Mouse (Mus musculus) liver, postnatal 0 days (tissue): ENCODE data around the gene Soga1. TPM values are rescaled to one million over a fixed set of nuclear protein-coding genes. Genes with fewer than 3 reads are reported as not detected.

Experiments
- ATAC-seq: fragments of 200-750 bp; cut with Nextera tagmentation; 2 replicates; pipeline ENCODE4 v1.8.0; 2017; ENCODE audit warnings: mild to moderate bottlenecking, moderate library complexity
- DNase-seq: peaks from one replicate; pipeline ENCODE4 v3.0.0-alpha.2; 2016
- H3K27ac ChIP-seq: fragments of 300-500 bp; sonication (generic); 2 replicates; pipeline ENCODE4 v1.5.1; 2014; ENCODE audit warnings: antibody characterized with exemption, moderate library complexity, mild to moderate bottlenecking, low read depth
- H3K27me3 ChIP-seq: fragments of 300-500 bp; sonication (generic); 2 replicates; pipeline ENCODE4 v1.6.1; 2014; ENCODE audit warnings: low read length, control low read depth, mixed read lengths; ENCODE audit not compliant: insufficient read depth
- H3K36me3 ChIP-seq: fragments of 300-500 bp; sonication (generic); replicated peaks from 2 replicates; pipeline ENCODE4 v1.6.1; 2014; ENCODE audit warnings: mild to moderate bottlenecking, control low read depth, low read length, moderate library complexity, mixed read lengths; ENCODE audit not compliant: insufficient read depth
- H3K4me1 ChIP-seq: fragments of 300-500 bp; sonication (generic); 2 replicates; pipeline ENCODE4 v1.6.1; 2014; ENCODE audit warnings: antibody characterized with exemption, mild to moderate bottlenecking, control low read depth; ENCODE audit not compliant: insufficient read depth
- H3K4me2 ChIP-seq: fragments of 300-500 bp; sonication (generic); 2 replicates; pipeline ENCODE4 v1.6.1; 2014; ENCODE audit warnings: low read depth, mild to moderate bottlenecking, low read length, moderate library complexity, mixed read lengths
- H3K4me3 ChIP-seq: fragments of 300-500 bp; sonication (generic); 2 replicates; pipeline ENCODE4 v1.5.1; 2014; ENCODE audit warnings: low read depth, low read length
- H3K9ac ChIP-seq: fragments of 300-500 bp; sonication (generic); replicated peaks from 2 replicates; pipeline ENCODE4 v1.6.1; 2014; ENCODE audit warnings: mild to moderate bottlenecking, moderate library complexity
- H3K9me3 ChIP-seq: fragments of 300-500 bp; sonication (generic); 2 replicates; pipeline ENCODE4 v1.6.1; 2016; ENCODE audit warnings: mild to moderate bottlenecking, control low read depth, low read length, mixed read lengths
- CTCF ChIP-seq: sonication (generic); IDR thresholded peaks from 2 replicates; pipeline ENCODE4 v1.5.1; 2016; ENCODE audit warnings: antibody characterized with exemption, low read depth
- EP300 ChIP-seq: IDR thresholded peaks from 2 replicates; pipeline ENCODE4 v1.6.1; 2016; ENCODE audit warnings: antibody characterized with exemption, low read depth, mild to moderate bottlenecking
- WGBS: fragments of 180-500 bp; shearing (Covaris S2); extraction: QIAGEN DNeasy Blood & Tissue Kit; methylation state at CpG from one replicate; pipeline ENCODE4 v1.1.7; 2014; ENCODE audit not compliant: insufficient replicate concordance; 5-methylcytosine and 5-hydroxymethylcytosine counted together
- polyA plus RNA-seq: library from polyadenylated mRNA; unstranded; fragments of >200 nt; fragmentation: Nextera tagmentation; extraction: Ambion mirVana; gene quantifications from 2 replicates; pipeline ENCODE4 v1.2.1, GENCODE M21; 2015

The Soga1 gene
- polyA plus RNA-seq, 1 experiment from 2014 or later, result 1.0 TPM

DNA sequence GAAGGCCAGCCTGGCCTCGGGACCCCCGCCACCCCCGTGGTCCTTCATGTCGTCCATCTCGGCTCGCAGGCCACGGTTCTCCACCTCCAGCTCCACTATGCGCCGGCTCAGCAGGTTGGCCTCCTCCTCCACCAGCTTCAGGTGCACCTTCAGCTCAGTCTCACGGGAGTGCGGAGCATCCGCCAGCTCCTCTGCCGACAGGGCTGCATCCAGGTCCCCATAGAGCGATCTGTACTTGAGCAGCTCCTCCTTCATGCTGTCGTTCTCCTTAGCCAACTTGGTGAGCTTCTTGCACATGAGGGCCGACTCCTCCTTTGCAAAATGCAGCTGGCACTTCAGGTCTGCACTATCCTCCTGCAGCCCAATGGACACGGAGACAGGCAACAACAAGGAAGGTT lies 38.4 kb downstream of the Soga1 start:
- no peak overlapping the region for H3K27ac ChIP-seq

DNA sequence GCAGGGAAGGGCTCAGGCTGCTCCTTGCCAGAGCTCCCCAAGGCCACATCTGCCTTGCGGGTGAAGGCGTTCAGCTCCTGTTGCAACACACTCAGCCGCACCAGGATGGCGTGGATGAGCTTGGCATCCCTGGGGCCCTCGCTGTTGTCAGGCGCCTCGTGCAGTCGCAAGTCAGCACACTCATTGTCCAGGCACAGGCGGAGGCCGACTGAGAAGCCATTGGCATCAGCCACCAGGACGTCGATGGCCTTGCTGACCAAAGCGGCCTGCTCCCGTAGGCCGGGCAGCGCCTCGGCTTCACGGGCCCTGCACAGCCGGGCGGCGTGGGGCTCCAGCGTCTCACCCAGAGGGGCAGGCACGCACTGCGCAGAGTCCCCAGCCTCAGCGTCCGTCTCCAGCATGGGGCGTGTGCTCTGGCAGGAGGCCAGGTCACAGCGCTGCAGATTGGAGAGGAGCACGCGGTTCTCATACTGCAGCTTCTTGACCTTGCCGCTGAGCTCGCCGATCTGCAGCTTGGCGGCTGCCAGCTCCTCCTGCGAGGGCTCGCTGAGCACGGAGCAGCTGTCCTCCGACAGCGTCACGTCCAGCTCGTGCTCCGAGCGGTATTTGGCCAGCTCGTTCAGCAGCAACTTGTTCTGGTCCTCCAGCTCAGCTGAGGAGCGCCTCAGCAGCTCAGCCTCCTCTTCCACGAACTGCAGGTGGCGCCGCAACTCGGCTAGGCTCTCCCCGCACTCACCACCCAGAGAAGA lies 39.0 kb downstream of the Soga1 start:
- no peak for ATAC-seq

More for the DNA sequence above, 38.4 kb downstream of the Soga1 start:
- DNase-seq (no peak), ATAC-seq (no peak)
- 81% methylated on average over 17 of the region's 17 CpGs for WGBS
- H3K36me3 ChIP-seq, result peaks cover 4% of the 10 kb centered on the region
- no peak overlapping the region for H3K9ac ChIP-seq
- TF ChIP-seq EP300 (no peak), CTCF (no peak)
- H3K4me3 ChIP-seq, result no peak overlapping the region
- H3K9me3 ChIP-seq, result 0 out of 2 replicates have a peak, but pooled peaks cover under 1% of the 10 kb centered on the region
- H3K27me3 ChIP-seq, result no peaks in the 10 kb centered on the region
- no peak overlapping the region for H3K4me2 ChIP-seq
- H3K4me1 ChIP-seq, result peaks cover 3% of the 10 kb centered on the region; the same call in 1 of the 2 replicates

DNA sequence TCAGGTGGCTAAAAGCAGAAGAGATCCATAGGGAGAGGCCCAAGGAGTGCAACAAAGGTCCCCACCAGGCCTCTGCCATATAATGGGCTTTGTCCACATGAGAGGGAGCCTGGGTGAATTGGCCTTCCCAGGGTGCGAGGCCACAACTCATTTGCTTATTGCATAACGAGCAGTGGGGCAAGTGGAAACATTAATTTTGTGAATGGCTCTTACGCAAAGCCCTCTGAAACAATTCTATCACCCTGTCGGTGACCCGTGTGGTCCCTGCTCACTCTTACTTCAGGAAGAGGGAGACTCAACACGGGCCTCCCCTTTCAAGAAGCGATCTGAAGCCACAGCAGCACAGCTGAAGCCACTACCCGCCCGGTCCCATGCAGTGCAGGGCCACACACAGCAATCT lies 41.8 kb downstream of the Soga1 start:
- 65% methylated on average over 9 of the region's 9 CpGs for WGBS
- no peak for DNase-seq

More for the DNA sequence above, 39.0 kb downstream of the Soga1 start:
- H3K27me3 ChIP-seq, result no peaks in the 10 kb centered on the region
- H3K9me3 ChIP-seq, result no peaks in the 10 kb centered on the region
- no peak overlapping the region for H3K9ac ChIP-seq
- DNase-seq, result no peak
- peak; percentile 36 for TF ChIP-seq CTCF
- no peak for TF ChIP-seq EP300
- H3K4me1 ChIP-seq, result peaks cover 3% of the 10 kb centered on the region; the same call in 1 of the 2 replicates
- no peak overlapping the region for H3K4me2 ChIP-seq
- no peak overlapping the region for H3K27ac ChIP-seq
- 86% methylated on average over 48 of the region's 50 CpGs for WGBS
- H3K36me3 ChIP-seq, result peaks cover 4% of the 10 kb centered on the region
- H3K4me3 ChIP-seq, result no peak overlapping the region

DNA sequence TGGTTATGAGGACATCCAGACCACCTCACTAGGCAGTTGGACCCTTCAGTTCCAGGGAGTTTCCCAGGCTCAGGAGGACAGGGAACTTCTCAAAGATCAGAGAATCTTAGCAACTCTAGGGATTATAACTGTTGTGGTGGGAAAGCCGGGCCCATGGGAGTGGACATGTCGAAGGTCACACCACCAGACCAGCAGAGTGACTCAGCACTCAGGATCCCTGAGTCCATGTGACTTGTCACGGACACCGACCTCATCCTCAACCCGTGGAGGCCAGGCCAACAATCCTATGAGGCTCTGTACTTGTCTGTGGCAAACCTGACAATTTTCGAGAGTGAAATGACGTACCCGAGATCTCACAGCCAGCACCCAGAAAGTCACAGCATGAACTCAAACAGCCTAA lies 42.7 kb downstream of the Soga1 start:
- TF ChIP-seq CTCF, result no peak
- no peak for TF ChIP-seq EP300
- H3K4me2 ChIP-seq, result no peak overlapping the region
- no peaks in the 10 kb centered on the region for H3K27me3 ChIP-seq
- no peak overlapping the region for H3K9ac ChIP-seq
- no peak overlapping the region for H3K27ac ChIP-seq
- no peak for DNase-seq
- no peaks in the 10 kb centered on the region for H3K9me3 ChIP-seq
- H3K4me3 ChIP-seq, result no peak overlapping the region
- 75% methylated on average over 8 of the region's 8 CpGs for WGBS
- no peak for ATAC-seq
- H3K4me1 ChIP-seq, result no peaks in the 10 kb centered on the region
- peaks cover 7% of the 10 kb centered on the region for H3K36me3 ChIP-seq

More for the DNA sequence above, 41.8 kb downstream of the Soga1 start:
- no peaks in the 10 kb centered on the region for H3K9me3 ChIP-seq
- H3K27ac ChIP-seq, result no peak overlapping the region
- no peak overlapping the region for H3K4me2 ChIP-seq
- H3K27me3 ChIP-seq, result no peaks in the 10 kb centered on the region
- peaks cover 7% of the 10 kb centered on the region for H3K36me3 ChIP-seq
- no peak overlapping the region for H3K9ac ChIP-seq
- no peak for ATAC-seq
- no peak for TF ChIP-seq EP300
- no peak for TF ChIP-seq CTCF
- H3K4me3 ChIP-seq, result no peak overlapping the region
- no peaks in the 10 kb centered on the region for H3K4me1 ChIP-seq

DNA sequence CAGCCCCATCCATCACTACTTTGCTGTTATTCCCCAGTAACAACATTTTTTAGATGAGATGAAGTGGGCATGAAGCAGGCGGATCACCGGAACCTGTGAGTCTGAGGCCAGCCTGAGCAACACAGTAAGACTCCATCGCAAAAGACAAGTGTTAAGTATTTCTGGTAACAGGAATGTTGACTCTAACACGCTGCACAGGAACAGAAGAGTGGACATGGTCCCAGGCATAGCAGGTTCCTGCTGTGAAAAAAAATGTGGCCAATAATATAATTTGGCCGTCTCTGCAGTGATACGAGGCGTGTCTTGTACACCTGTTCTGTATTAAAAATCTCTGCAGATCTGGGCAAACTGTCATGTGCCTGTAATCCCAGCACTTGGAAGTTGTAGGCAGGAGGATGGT lies 43.7 kb downstream of the Soga1 start:
- Histone ChIP-seq H3K27ac (no peak overlapping the region), H3K9me3 (no peaks in the 10 kb centered on the region), H3K27me3 (no peaks in the 10 kb centered on the region), H3K4me3 (no peak overlapping the region), H3K4me1 (no peaks in the 10 kb centered on the region), H3K4me2 (no peak overlapping the region), H3K9ac (no peak overlapping the region), H3K36me3 (peaks cover 9% of the 10 kb centered on the region)
- 87% methylated on average over 7 of the region's 7 CpGs for WGBS
- DNase-seq, result no peak
- no peak for TF ChIP-seq EP300
- no peak for TF ChIP-seq CTCF
- no peak for ATAC-seq

DNA sequence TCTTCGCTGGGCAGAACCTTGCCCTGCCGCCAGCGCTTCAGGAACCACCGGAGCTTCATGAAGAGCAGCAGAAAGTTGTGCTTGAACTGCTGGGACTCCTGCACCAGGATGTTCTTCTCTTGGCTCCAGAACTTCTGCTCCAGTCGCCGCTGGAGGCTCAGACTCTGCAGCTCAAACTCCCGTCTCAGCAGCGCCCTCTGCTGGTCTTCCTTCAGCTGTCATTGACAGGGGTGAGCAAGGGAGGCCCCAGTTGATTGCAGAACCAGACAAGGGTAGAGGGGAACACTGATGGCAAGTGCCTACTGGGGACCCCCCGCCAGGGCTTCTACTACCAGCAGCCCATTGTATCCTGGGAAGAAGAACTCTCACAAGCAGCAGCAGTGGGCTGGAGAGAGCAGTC lies 48.2 kb downstream of the Soga1 start:
- Histone ChIP-seq H3K4me1 (peaks cover 19% of the 10 kb centered on the region), H3K27me3 (no peaks in the 10 kb centered on the region), H3K4me2 (no peak overlapping the region), H3K27ac (no peak overlapping the region), H3K9me3 (no peaks in the 10 kb centered on the region), H3K4me3 (no peak overlapping the region), H3K9ac (no peak overlapping the region), H3K36me3 (peaks cover 11% of the 10 kb centered on the region)
- ATAC-seq (peak; percentile 47), DNase-seq (peak; percentile 92)
- TF ChIP-seq CTCF (peak; percentile 97), EP300 (no peak)
- WGBS, result 35% methylated on average over 9 of the region's 9 CpGs
